Mouse (Mus musculus) CH12.LX (cell line): Measurements from ENCODE around the gene Smarca4. TPM values are rescaled to one million over a fixed set of nuclear protein-coding genes. Genes with fewer than 3 reads are reported as not detected.

ENCODE experiments used
- DNase-seq: peaks from one replicate; pipeline ENCODE4 v3.0.0-alpha.2; 2013; ENCODE audit errors: extremely low read depth
- H3K27ac ChIP-seq: 2 replicates; pipeline ENCODE4 v1.5.1; 2012; ENCODE audit warnings: low read depth, mild to moderate bottlenecking, control low read depth, moderate library complexity; ENCODE audit not compliant: insufficient read depth
- H3K27me3 ChIP-seq: replicated peaks from 2 replicates; pipeline ENCODE3; 2012; ENCODE audit warnings: inconsistent platforms
- H3K36me3 ChIP-seq, 2 experiments: replicated peaks in 1 of 2; 2 replicates each; pipeline versions ENCODE3 to v1.6.1; 2012; ENCODE audit warnings: inconsistent platforms in 1 of 2, low read length in 1 of 2, mild to moderate bottlenecking in 1 of 2, mixed read lengths in 1 of 2, moderate library complexity in 1 of 2; ENCODE audit not compliant: control insufficient read depth in 1 of 2, insufficient read depth in 1 of 2
- H3K4me1 ChIP-seq, 2 experiments: 2 replicates each; pipeline ENCODE4 v1.6.1; 2012; ENCODE audit warnings: inconsistent platforms in 1 of 2, moderate library complexity in 1 of 2; ENCODE audit not compliant: insufficient read depth in 2 of 2, control insufficient read depth in 1 of 2
- H3K4me2 ChIP-seq: 2 replicates; pipeline ENCODE4 v1.6.1; 2012; ENCODE audit warnings: low read depth, mild to moderate bottlenecking, control low read depth; ENCODE audit not compliant: poor library complexity, insufficient read depth, severe bottlenecking
- H3K4me3 ChIP-seq, 3 experiments: fragments of 150-350 bp in 1 of 3; sonication (generic) in 1 of 3; replicated peaks in 1 of 3; 2 replicates each; pipeline versions ENCODE3 to v1.5.1; 2011 to 2012; ENCODE audit warnings: low read depth in 2 of 3, low read length in 2 of 3, mild to moderate bottlenecking in 2 of 3, moderate library complexity in 2 of 3, control low read depth in 1 of 3, improper control_type of control experiment in 1 of 3, inconsistent platforms in 1 of 3, mixed read lengths in 1 of 3; ENCODE audit not compliant: poor library complexity in 1 of 3
- H3K79me2 ChIP-seq: replicated peaks from 2 replicates; pipeline ENCODE4 v1.6.1; 2012; ENCODE audit warnings: mild to moderate bottlenecking, moderate library complexity; ENCODE audit not compliant: control insufficient read depth, poor library complexity, insufficient read depth, severe bottlenecking; ENCODE audit errors: extremely low read depth
- H3K9ac ChIP-seq: 2 replicates; pipeline ENCODE4 v1.6.1; 2012; ENCODE audit warnings: low read depth, mild to moderate bottlenecking, control low read depth, moderate library complexity; ENCODE audit not compliant: insufficient read depth
- H3K9me3 ChIP-seq: replicated peaks from 2 replicates; pipeline ENCODE3; 2012; ENCODE audit warnings: low read length, inconsistent platforms, mixed read lengths
- CHD1 ChIP-seq: IDR thresholded peaks from 2 replicates; pipeline ENCODE4 v1.6.1; 2012; ENCODE audit warnings: low read depth, low read length, improper control_type of control experiment, inconsistent platforms
- CHD2 ChIP-seq: IDR thresholded peaks from 2 replicates; pipeline ENCODE4 v1.6.1; 2011; ENCODE audit warnings: low read length, improper control_type of control experiment
- ELF1 ChIP-seq: IDR thresholded peaks from 2 replicates; pipeline ENCODE4 v1.6.1; 2014; ENCODE audit warnings: low read depth, mild to moderate bottlenecking, inconsistent platforms, low read length, improper control_type of control experiment
- EP300 ChIP-seq: IDR thresholded peaks from 2 replicates; pipeline ENCODE4 v1.6.1; 2011; ENCODE audit warnings: low read length, improper control_type of control experiment
- ETS1 ChIP-seq: conservative IDR thresholded peaks from 2 replicates; pipeline ENCODE4 v1.6.1; 2012; ENCODE audit warnings: low read depth, mild to moderate bottlenecking, inconsistent platforms, low read length, improper control_type of control experiment, moderate library complexity
- GABPA ChIP-seq: IDR thresholded peaks from 2 replicates; pipeline ENCODE4 v1.6.1; 2012; ENCODE audit warnings: low read depth, low read length, improper control_type of control experiment, inconsistent platforms; ENCODE audit not compliant: insufficient replicate concordance
- HCFC1 ChIP-seq: IDR thresholded peaks from 2 replicates; pipeline ENCODE4 v1.6.1; 2012; ENCODE audit warnings: low read depth, mild to moderate bottlenecking, inconsistent platforms, low read length, improper control_type of control experiment
- JUN ChIP-seq: IDR thresholded peaks from 2 replicates; pipeline ENCODE4 v1.6.1; 2011; ENCODE audit warnings: low read depth, mild to moderate bottlenecking, low read length, improper control_type of control experiment, moderate library complexity; ENCODE audit not compliant: insufficient read depth
- KAT2A ChIP-seq: IDR thresholded peaks from 2 replicates; pipeline ENCODE4 v1.6.1; 2012; ENCODE audit warnings: low read length, improper control_type of control experiment, inconsistent platforms; ENCODE audit not compliant: insufficient replicate concordance
- MAFK ChIP-seq: IDR thresholded peaks from 2 replicates; pipeline ENCODE4 v1.6.1; 2011; ENCODE audit warnings: low read length, improper control_type of control experiment; ENCODE audit not compliant: insufficient replicate concordance
- MAX ChIP-seq: IDR thresholded peaks from 2 replicates; pipeline ENCODE4 v1.6.1; 2011; ENCODE audit warnings: low read length, improper control_type of control experiment
- MAZ ChIP-seq: IDR thresholded peaks from 2 replicates; pipeline ENCODE4 v1.6.1; 2012; ENCODE audit warnings: low read depth, mild to moderate bottlenecking, inconsistent platforms, low read length, improper control_type of control experiment, moderate library complexity
- MEF2A ChIP-seq: IDR thresholded peaks from 2 replicates; pipeline ENCODE4 v1.6.1; 2014; ENCODE audit warnings: low read depth, mild to moderate bottlenecking, inconsistent platforms, low read length, improper control_type of control experiment, borderline replicate concordance
- MXI1 ChIP-seq: IDR thresholded peaks from 2 replicates; pipeline ENCODE4 v1.6.1; 2011; ENCODE audit warnings: mild to moderate bottlenecking, low read depth, low read length, improper control_type of control experiment
- MYC ChIP-seq: IDR thresholded peaks from 2 replicates; pipeline ENCODE4 v1.6.1; 2011; ENCODE audit warnings: low read depth, mild to moderate bottlenecking, improper control_type of control experiment, low read length
- NELFE ChIP-seq: IDR thresholded peaks from 2 replicates; pipeline ENCODE4 v1.6.1; 2011; ENCODE audit warnings: low read depth, low read length, improper control_type of control experiment
- NRF1 ChIP-seq: IDR thresholded peaks from 2 replicates; pipeline ENCODE4 v1.6.1; 2014; ENCODE audit warnings: low read depth, mild to moderate bottlenecking, inconsistent platforms, low read length, improper control_type of control experiment, moderate library complexity
- PAX5 ChIP-seq: IDR thresholded peaks from 2 replicates; pipeline ENCODE4 v1.6.1; 2012; ENCODE audit warnings: low read length, inconsistent platforms, mixed read lengths
- POLR2A ChIP-seq: IDR thresholded peaks from 2 replicates; pipeline ENCODE4 v1.6.1; 2011; ENCODE audit warnings: low read depth, mild to moderate bottlenecking, improper control_type of control experiment, low read length
- RCOR1 ChIP-seq: conservative IDR thresholded peaks from 2 replicates; pipeline ENCODE4 v1.6.1; 2012; ENCODE audit warnings: low read depth, mild to moderate bottlenecking, inconsistent platforms, low read length, improper control_type of control experiment
- SMC3 ChIP-seq: IDR thresholded peaks from 2 replicates; pipeline ENCODE4 v1.6.1; 2011; ENCODE audit warnings: low read depth, low read length, improper control_type of control experiment
- TCF12 ChIP-seq: IDR thresholded peaks from 2 replicates; pipeline ENCODE4 v1.6.1; 2014; ENCODE audit warnings: low read depth, mild to moderate bottlenecking, inconsistent platforms, low read length, improper control_type of control experiment
- UBTF ChIP-seq: IDR thresholded peaks from 2 replicates; pipeline ENCODE4 v1.6.1; 2012; ENCODE audit warnings: low read depth, mild to moderate bottlenecking, inconsistent platforms, low read length, improper control_type of control experiment, moderate library complexity
- USF1 ChIP-seq: IDR thresholded peaks from 2 replicates; pipeline ENCODE4 v1.6.1; 2014; ENCODE audit warnings: low read depth, mild to moderate bottlenecking, inconsistent platforms, low read length, improper control_type of control experiment
- ZC3H11A ChIP-seq: IDR thresholded peaks from 2 replicates; pipeline ENCODE4 v1.6.1; 2012; ENCODE audit warnings: low read depth, mild to moderate bottlenecking, inconsistent platforms, low read length, improper control_type of control experiment
- ZMIZ1 ChIP-seq: IDR thresholded peaks from 2 replicates; pipeline ENCODE4 v1.6.1; 2012; ENCODE audit warnings: low read depth, mild to moderate bottlenecking, inconsistent platforms, low read length, improper control_type of control experiment
- ZNF384 ChIP-seq: IDR thresholded peaks from 2 replicates; pipeline ENCODE4 v1.6.1; 2012; ENCODE audit warnings: low read depth, low read length, improper control_type of control experiment, inconsistent platforms
- dilution Hi-C: fragments of 300-500 bp; cut with MboI; formaldehyde crosslinking; loops from 2 replicates; pipeline ENCODE4 v1.14.3; 2020; ENCODE audit warnings: low sequenced_read_pairs; ENCODE audit not compliant: extremely low pct_unique_long_range_greater_than_20kb, extremely low pct_ligation_motif_present
- in situ Hi-C: fragments of 300-500 bp; cut with MboI; formaldehyde crosslinking; loops from 3 replicates; pipeline ENCODE4 v1.14.3; 2019; ENCODE audit warnings: low sequenced_read_pairs, low pct_ligation_motif_present, low pct_unique_long_range_greater_than_20kb, mixed read lengths
- polyA plus RNA-seq: library from polyadenylated mRNA; unstranded; fragments of >175 nt; gene quantifications from 2 replicates; pipeline ENCODE4 v1.2.1, GENCODE M21; 2012; ENCODE audit warnings: low read depth; ENCODE audit not compliant: insufficient read length
- total RNA-seq, 2 experiments: library from RNA; depleted of rRNA; stranded (reverse); fragments of 300-350 nt in 1 of 2; fragments of >200 nt in 1 of 2; gene quantifications; 2 replicates each; pipeline ENCODE4 v1.2.3; 2012 to 2014

Gene Smarca4
- total and polyA plus RNA-seq, 3 experiments: 33.8 to 86.2 (median 74.3) TPM

GRCm38 (mm10) chr9:21717015-21717414, 101.0 kb downstream of the Smarca4 start:
- dilution Hi-C loops (no loop called here), in situ Hi-C loops (no loop called here)
- Histone ChIP-seq H3K27me3 (no peaks in the 10 kb centered on the region), H3K9me3 (no peaks in the 10 kb centered on the region), H3K4me2 (no peak overlapping the region), H3K9ac (no peak overlapping the region), H3K36me3 (no peaks in the 10 kb centered on the region), H3K27ac (no peak overlapping the region), H3K79me2 (no peaks in the 10 kb centered on the region), H3K4me1 (peaks cover 0 to 29% of the 10 kb centered on the region in 2 experiments; a peak in 2 of 4 replicates), H3K4me3 (no peak overlapping the region)
- TF ChIP-seq MYC (no peak), EP300 (no peak), TCF12 (no peak), ELF1 (no peak), RCOR1 (no peak), HCFC1 (no peak), ZMIZ1 (no peak), JUN (no peak), MEF2A (no peak), MAX (no peak), PAX5 (no peak), SMC3 (no peak), UBTF (no peak), ZC3H11A (no peak), GABPA (no peak), MXI1 (no peak)
- DNase-seq: no peak

GRCm38 (mm10) chr9:21721036-21721435, 105.1 kb downstream of the Smarca4 start:
- no peaks in the 10 kb centered on the region for H3K27me3 ChIP-seq
- H3K4me3 ChIP-seq: no peak overlapping the region
- H3K4me1 ChIP-seq: peaks cover 3 to 43% of the 10 kb centered on the region in 2 experiments
- peaks cover 18% of the 10 kb centered on the region for H3K79me2 ChIP-seq
- H3K36me3 ChIP-seq: peaks cover 0 to 12% of the 10 kb centered on the region in 2 experiments
- in situ Hi-C loops (no loop called here), dilution Hi-C loops (no loop called here)
- no peak for DNase-seq
- no peak overlapping the region for H3K9ac ChIP-seq
- H3K4me2 ChIP-seq: no peak overlapping the region
- no peak overlapping the region for H3K27ac ChIP-seq
- no peak for TF ChIP-seq UBTF
- no peak for TF ChIP-seq MAZ
- TF ChIP-seq USF1: no peak
- TF ChIP-seq ETS1: no peak
- no peak for TF ChIP-seq CHD1
- TF ChIP-seq POLR2A: no peak
- no peak for TF ChIP-seq KAT2A
- no peak for TF ChIP-seq NRF1
- no peak for TF ChIP-seq CHD2
- TF ChIP-seq SMC3: no peak
- TF ChIP-seq HCFC1: no peak
- no peak for TF ChIP-seq NELFE
- TF ChIP-seq JUN: no peak
- TF ChIP-seq ZNF384: no peak
- no peak for TF ChIP-seq MAFK
- no peaks in the 10 kb centered on the region for H3K9me3 ChIP-seq
